Mouse (Mus musculus): ENCODE measurements around the gene Scarb1.
A peak's percentile ranks its signal among the peaks of the same experiment; 100 is the strongest.

The Scarb1 gene

DNA sequence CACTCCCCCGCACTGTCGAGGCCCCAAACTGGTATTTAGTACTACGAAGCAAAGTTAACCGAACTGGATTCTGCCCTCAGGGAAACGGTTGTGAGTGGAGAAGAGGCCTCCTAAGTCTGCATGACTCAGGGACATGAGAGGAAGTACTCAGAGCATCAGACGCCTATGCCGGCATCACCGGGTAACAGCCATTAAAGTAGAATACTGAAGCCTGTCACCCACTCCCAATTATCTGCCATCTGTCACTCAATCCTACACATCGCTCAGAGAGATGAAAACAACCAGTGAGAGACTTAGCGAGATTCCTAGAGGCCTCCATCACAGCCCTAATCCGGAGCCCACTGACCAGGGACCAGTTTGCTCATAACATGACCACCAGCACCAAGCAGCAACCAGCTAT, 26.9 kb downstream of the Scarb1 start:
- H3K36me3 ChIP-seq (ENCODE audit: control insufficient read depth, insufficient read depth, low read length, poor library complexity, severe bottlenecking): no peaks in the 10 kb centered on the region
- no peaks in the 10 kb centered on the region for H3K27me3 ChIP-seq (ENCODE audit: control insufficient read depth, insufficient read depth, low read length, poor library complexity, severe bottlenecking)
- no peak for DNase-seq (ENCODE audit: low read depth, low spot score)

DNA sequence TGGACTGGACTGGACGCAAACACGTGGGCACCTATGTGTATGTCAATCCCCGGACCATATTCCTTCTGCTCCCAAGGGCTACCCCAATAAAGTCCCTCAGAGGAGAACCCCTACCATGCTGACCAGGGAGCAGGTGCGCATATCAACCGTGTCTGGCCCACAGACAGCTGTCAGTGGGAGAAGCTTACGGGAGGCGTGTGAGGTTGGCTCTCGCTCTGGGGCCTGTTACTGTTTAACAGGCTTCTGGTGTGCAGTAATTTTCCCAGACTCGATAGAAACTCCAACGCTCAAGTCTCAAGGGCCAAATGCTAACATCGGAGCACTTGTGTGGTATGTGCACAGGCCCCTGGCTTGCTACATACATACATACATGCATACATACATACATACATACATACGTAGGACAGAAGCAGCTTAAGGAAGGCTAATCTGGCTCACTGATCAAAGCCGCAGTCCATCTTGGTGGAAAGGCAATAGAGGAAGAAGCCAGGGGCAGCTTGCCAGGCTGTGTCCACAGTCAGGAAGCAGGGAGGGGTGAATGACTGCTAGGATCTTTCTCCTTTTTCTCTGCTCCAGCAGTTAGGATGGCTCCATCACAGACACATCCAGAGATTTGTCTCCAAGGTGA, 27.8 kb downstream of the Scarb1 start:
- no peaks in the 10 kb centered on the region for H3K36me3 ChIP-seq (ENCODE audit: control insufficient read depth, insufficient read depth, low read length, poor library complexity, severe bottlenecking)
- H3K27me3 ChIP-seq (ENCODE audit: control insufficient read depth, insufficient read depth, low read length, poor library complexity, severe bottlenecking): no peaks in the 10 kb centered on the region
- no peak for DNase-seq (ENCODE audit: low read depth, low spot score)

DNA sequence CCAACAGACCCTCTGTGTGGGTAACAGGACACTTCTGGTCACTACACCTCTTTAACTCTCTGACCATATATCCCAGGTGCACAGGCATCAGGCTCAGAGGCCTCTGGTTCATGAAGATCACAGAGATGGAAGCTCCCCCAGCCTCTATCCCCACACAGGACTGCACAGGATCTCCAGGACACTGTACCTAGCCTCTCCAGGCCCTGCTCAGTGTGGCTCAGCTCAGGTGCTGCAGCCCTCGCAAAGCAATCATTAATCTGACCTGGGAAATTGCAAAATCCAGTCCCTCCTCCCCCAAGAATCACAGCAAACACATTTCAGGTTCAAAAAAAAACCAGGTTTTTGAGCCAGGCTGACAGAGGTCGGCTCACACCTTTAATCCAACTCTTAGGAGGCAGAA, 29.9 kb downstream of the Scarb1 start:
- Histone ChIP-seq H3K36me3 (ENCODE audit: control insufficient read depth, insufficient read depth, low read length, poor library complexity, severe bottlenecking) (no peaks in the 10 kb centered on the region), H3K27me3 (ENCODE audit: control insufficient read depth, insufficient read depth, low read length, poor library complexity, severe bottlenecking) (no peaks in the 10 kb centered on the region)
- no peak for DNase-seq (ENCODE audit: low read depth, low spot score)

DNA sequence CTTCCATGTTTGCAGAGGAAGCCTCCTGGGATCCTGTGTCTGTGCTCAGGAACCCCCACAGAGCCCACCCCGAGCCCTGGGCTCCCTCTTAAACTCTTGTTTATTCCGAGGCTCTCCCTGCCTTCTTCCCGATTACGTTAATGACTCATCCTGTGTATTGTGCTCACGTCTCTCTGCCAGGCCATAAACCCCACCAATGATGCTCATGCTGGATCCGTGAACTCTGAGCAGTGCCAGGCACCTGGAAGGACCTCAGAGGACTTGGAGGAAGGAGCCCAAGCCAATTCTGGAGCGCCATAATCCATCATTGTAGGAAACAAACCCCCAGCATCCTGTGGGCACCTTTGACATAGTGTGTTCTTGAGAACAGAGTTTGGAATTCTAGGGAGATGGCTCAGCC, 31.7 kb downstream of the Scarb1 start:
- Histone ChIP-seq H3K27me3 (ENCODE audit: control insufficient read depth, insufficient read depth, low read length, poor library complexity, severe bottlenecking) (no peaks in the 10 kb centered on the region), H3K36me3 (ENCODE audit: control insufficient read depth, insufficient read depth, low read length, poor library complexity, severe bottlenecking) (no peaks in the 10 kb centered on the region)
- DNase-seq (ENCODE audit: low read depth, low spot score): no peak

DNA sequence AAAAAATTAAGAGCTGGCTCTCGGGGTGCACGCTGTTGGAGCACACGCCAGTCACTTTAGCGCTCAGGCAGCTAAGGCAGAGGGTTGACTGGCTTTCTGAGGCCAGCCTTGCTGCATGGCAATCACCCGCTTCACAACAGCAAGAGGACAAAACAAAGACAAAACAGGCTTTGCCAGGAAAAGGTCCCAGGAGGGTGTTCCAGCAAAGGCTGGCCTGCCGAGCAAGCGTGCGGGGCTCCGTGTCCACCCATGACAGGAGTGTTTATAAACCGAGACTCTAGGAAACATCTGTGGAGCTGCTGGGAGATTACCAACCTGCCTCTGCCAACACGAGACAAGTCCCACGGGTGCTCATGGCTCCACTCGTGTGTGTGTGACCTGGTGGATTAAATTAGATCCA, 34.1 kb downstream of the Scarb1 start:
- no peak for DNase-seq (ENCODE audit: low read depth, low spot score)
- no peaks in the 10 kb centered on the region for H3K27me3 ChIP-seq (ENCODE audit: control insufficient read depth, insufficient read depth, low read length, poor library complexity, severe bottlenecking)

DNA sequence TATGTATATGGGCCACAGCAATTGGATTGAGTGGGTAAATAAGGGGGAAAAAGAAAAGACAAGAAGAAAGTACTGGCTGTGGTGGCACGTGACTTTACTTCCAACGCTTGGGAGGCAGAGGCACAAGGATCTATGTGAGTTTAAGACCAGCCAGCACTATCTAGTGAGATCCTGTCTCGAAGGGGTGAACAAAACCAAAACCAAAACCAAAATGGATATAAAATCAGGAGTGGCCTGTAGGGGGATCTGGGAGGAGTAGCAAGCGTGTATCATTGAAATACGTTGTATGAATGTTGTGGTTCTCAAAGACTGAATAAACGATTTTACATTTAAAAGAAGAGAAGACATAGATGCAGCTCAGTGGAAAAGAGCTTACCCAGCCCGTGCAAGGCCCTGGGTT, 34.5 kb downstream of the Scarb1 start:
- DNase-seq (ENCODE audit: low read depth, low spot score): peak; percentile 44
- H3K27me3 ChIP-seq (ENCODE audit: control insufficient read depth, insufficient read depth, low read length, poor library complexity, severe bottlenecking): no peaks in the 10 kb centered on the region
- H3K36me3 ChIP-seq (ENCODE audit: control insufficient read depth, insufficient read depth, low read length, poor library complexity, severe bottlenecking): no peaks in the 10 kb centered on the region

More for the DNA sequence above, 34.1 kb downstream of the Scarb1 start:
- H3K36me3 ChIP-seq (ENCODE audit: control insufficient read depth, insufficient read depth, low read length, poor library complexity, severe bottlenecking): no peaks in the 10 kb centered on the region

DNA sequence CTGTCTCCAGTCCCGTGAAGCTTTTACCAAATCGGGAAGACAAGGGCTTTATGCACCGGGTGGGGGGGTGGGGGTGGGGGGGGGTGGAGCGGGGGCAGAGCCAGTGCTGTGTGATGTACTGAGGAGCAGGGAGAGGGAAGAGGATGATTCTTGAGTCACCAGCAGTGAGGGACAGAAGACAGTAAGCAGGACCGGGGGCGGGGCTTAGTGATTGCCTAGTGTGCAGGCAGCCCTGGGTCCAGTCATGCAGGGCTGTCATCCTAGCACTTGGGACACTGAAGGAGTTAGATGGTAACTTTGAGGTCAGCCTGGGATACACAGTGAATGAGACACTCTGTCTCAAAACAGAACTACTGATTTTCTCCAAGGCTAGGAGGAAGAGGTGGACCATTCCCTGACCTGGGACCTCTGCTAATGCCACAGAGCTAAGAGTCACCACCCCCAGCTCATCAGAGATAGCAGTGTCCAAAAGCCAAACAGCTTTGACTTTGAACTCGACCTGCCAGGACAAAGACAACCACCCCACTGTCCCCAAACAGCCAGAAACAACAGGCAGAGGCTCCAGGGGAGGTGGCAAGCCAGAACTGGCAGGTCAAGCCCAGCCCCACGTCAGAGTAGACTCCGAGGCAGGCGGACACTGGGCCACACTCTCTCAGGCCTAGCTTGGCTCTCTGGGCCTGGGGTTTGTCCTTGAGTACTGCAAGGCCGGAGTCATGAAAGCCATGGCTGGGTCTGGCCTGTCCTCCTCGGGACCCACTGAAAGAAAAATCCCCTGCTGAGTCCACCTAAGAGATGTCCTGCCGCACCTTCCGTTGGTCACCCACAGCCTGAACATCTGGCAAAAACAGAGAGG, 35.4 kb downstream of the Scarb1 start:
- DNase-seq (ENCODE audit: low read depth, low spot score): no peak
- Histone ChIP-seq H3K27me3 (ENCODE audit: control insufficient read depth, insufficient read depth, low read length, poor library complexity, severe bottlenecking) (no peaks in the 10 kb centered on the region), H3K36me3 (ENCODE audit: control insufficient read depth, insufficient read depth, low read length, poor library complexity, severe bottlenecking) (no peaks in the 10 kb centered on the region; the same call in 1 of the 2 replicates)

DNA sequence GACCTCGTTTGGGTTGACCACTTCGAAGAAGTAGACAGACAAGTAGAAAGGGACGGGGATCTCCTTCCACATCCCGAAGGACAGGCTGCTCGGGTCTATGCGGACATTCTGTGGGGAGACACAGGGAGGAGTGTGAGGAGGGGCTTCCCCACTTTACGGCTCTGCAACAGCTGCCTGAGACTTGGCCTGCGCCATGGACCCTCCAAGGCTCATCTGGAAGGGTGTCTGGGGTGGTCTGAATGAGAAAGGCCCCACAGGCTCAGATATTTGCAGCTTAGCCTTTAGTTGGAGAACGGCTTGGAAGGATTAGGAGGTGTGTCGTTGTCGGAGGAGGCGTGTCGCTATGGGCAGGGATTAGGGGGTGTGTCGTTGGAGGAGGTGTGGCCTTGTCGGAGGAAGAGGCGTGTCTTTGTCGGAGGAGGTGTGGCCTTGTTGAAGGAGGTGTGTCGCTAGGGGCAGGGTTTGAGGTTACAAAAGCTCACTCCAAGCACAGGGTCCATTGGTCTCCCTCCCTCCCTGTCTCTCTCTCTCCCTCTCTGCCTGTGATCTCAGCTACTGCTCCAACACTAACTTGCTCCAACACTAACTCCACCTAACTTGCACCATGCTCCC, 36.5 kb downstream of the Scarb1 start:
- peaks cover 4% of the 10 kb centered on the region; the same call in 1 of the 2 replicates for H3K36me3 ChIP-seq (ENCODE audit: control insufficient read depth, insufficient read depth, low read length, poor library complexity, severe bottlenecking)
- no peak for DNase-seq (ENCODE audit: low read depth, low spot score)
- H3K27me3 ChIP-seq (ENCODE audit: control insufficient read depth, insufficient read depth, low read length, poor library complexity, severe bottlenecking): no peaks in the 10 kb centered on the region

DNA sequence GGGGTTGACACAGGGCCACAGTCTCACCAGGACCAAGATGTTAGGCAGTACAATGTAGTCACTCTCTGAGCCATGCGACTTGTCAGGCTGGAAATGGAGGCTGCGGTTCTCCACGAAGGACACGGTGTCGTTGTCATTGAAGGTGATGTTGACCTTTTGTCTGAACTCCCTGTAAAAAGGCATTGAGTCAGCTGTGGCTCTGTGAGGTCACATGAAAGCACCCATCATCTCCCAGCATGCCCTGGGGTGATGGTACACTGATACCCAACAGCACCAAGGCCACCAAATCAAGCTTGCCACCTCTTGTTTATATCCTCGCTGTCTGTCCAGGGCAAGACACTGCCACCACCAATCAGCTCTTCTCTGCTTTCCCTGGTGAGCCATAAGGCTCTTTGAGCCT, 37.8 kb downstream of the Scarb1 start:
- no peak for DNase-seq (ENCODE audit: low read depth, low spot score)
- peaks cover 4% of the 10 kb centered on the region; the same call in 1 of the 2 replicates for H3K36me3 ChIP-seq (ENCODE audit: control insufficient read depth, insufficient read depth, low read length, poor library complexity, severe bottlenecking)
- H3K27me3 ChIP-seq (ENCODE audit: control insufficient read depth, insufficient read depth, low read length, poor library complexity, severe bottlenecking): no peaks in the 10 kb centered on the region

DNA sequence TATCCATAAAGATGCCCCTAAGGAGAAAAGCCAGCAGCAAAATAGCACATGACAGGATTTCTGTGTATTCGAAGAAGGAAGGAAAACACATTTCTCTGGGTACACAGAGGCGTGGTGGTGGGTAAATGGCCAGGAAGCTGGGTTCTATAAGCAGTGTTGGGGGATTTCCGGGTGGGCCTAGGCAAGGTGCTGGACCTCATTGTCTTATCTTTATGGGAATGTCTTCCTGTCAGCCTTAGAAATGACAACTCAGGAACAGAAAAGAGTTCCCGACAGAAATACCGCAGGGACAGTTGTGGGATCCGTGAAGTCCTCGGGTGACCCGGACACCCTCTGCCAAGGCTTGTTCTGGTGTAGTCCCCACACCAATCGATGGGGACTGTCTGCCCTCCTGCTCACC, 42.7 kb downstream of the Scarb1 start:
- no peak for DNase-seq (ENCODE audit: low read depth, low spot score)
- Histone ChIP-seq H3K36me3 (ENCODE audit: control insufficient read depth, insufficient read depth, low read length, poor library complexity, severe bottlenecking) (peaks cover 4% of the 10 kb centered on the region; the same call in 1 of the 2 replicates), H3K27me3 (ENCODE audit: control insufficient read depth, insufficient read depth, low read length, poor library complexity, severe bottlenecking) (no peaks in the 10 kb centered on the region)

DNA sequence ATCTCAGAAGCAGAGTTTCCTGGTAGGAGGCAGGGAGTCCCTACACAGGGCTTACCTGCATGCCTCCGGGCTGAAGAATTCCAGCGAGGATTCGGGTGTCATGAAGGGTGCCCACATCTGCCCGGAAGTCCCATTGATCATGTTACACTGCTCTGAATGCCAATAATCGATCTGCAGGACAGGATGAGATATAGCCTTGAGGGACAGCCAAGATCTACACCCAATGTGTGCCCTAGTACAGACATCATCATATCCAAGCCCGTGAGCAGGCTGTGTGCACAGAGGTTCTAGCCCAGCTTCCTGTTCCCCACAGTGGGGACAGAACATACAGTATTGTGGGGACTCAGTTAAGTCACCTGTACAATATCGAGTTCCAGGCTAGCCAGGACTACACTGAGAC, 43.7 kb downstream of the Scarb1 start:
- no peak for DNase-seq (ENCODE audit: low read depth, low spot score)
- H3K27me3 ChIP-seq (ENCODE audit: control insufficient read depth, insufficient read depth, low read length, poor library complexity, severe bottlenecking): no peaks in the 10 kb centered on the region

DNA sequence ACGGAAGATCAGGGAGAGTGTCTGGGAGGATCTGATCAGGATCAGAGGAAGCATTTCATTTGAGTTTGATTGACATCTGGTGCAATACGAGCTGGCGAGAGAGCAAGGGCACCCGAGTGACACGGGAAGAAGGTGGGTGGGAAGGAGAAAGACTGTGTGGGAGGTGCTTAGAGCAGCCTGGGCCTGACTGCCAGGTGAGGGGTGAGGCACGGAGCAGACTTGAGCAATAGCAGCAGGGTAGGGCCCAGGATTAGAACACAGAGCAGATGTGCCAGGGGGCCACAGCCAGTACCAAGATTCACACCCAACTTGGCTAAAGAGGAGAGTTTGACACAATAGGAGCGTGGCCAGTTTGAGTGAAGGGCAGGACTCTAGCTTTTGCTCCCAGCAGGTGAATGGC, 47.9 kb downstream of the Scarb1 start:
- DNase-seq (ENCODE audit: low read depth, low spot score): no peak
- H3K27me3 ChIP-seq (ENCODE audit: control insufficient read depth, insufficient read depth, low read length, poor library complexity, severe bottlenecking): no peaks in the 10 kb centered on the region
- H3K36me3 ChIP-seq (ENCODE audit: control insufficient read depth, insufficient read depth, low read length, poor library complexity, severe bottlenecking): peaks cover 2% of the 10 kb centered on the region; the same call in 1 of the 2 replicates

More for the DNA sequence above, 43.7 kb downstream of the Scarb1 start:
- H3K36me3 ChIP-seq (ENCODE audit: control insufficient read depth, insufficient read depth, low read length, poor library complexity, severe bottlenecking): peaks cover 6% of the 10 kb centered on the region; the same call in 1 of the 2 replicates

DNA sequence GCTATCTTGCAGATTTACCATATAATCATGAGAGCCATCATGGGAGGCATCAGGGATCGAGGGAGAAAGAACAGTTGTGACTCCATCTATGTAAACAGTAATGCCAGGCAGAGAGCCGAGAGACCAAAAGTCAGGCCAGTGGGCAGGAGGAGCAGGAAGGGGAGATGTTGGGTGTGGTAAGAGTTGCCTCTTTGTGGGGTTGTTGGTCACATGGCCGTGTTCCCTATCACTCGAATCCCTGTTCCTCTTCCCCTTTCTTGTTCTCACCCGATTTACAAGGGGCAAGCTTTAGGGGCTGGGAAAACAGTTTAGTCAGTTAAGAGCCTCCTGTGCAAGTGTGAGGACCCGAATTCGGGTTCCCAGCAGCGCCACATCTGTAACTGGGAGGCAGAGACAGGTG, 49.0 kb downstream of the Scarb1 start:
- peaks cover 2% of the 10 kb centered on the region; the same call in 1 of the 2 replicates for H3K36me3 ChIP-seq (ENCODE audit: control insufficient read depth, insufficient read depth, low read length, poor library complexity, severe bottlenecking)
- no peaks in the 10 kb centered on the region for H3K27me3 ChIP-seq (ENCODE audit: control insufficient read depth, insufficient read depth, low read length, poor library complexity, severe bottlenecking)
- no peak for DNase-seq (ENCODE audit: low read depth, low spot score)

DNA sequence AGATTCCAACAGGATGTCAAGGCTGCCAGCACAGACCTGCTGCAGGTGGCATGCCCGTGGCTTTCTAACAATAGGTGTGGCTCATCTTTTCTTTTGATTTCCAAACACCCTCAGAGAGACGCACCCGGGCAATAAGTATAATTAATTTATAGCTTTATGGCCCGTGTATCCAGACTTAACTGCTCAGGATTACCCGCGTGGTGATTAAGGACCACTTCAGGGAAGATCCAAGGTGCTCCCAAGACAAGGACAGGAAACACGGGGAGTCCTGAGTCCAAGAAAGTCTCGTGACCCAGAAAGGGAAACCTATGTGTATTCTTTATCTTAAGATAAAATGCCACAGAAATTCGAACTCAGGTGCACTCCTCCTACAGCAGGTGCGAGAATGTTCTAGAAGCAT, 49.5 kb downstream of the Scarb1 start:
- H3K36me3 ChIP-seq (ENCODE audit: control insufficient read depth, insufficient read depth, low read length, poor library complexity, severe bottlenecking): peaks cover 6% of the 10 kb centered on the region
- no peak for DNase-seq (ENCODE audit: low read depth, low spot score)
- no peaks in the 10 kb centered on the region for H3K27me3 ChIP-seq (ENCODE audit: control insufficient read depth, insufficient read depth, low read length, poor library complexity, severe bottlenecking)

DNA sequence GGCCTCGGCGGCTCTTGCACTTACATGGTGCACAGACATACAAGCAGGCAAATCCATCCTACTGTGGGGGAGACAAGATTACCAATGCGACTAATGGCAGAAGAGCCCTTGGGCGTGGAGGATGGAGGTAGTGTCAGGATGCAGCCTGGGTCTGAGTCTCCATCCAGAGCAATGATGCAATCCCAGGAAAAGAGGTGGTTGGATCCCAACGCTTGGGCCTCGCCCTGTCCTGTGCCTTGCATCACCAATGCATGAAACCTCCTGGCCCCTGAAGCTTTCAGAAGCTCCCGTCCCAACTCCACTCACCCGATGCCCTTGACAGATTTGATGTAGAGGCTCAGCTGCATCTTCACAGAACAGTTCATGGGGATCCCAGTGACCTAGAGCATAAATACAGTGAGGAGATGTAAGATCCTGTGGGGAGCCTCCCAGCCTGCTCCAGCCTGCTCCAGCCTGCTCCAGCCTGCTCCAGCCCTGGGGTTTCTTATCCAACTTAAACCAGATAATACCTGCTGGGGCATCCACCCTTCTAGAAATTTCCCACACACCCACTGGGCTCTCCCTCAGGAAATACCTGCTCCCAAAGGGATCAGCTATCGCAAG, 53.7 kb downstream of the Scarb1 start:
- Histone ChIP-seq H3K27me3 (ENCODE audit: control insufficient read depth, insufficient read depth, low read length, poor library complexity, severe bottlenecking) (no peaks in the 10 kb centered on the region), H3K36me3 (ENCODE audit: control insufficient read depth, insufficient read depth, low read length, poor library complexity, severe bottlenecking) (peaks cover 5% of the 10 kb centered on the region)
- no peak for DNase-seq (ENCODE audit: low read depth, low spot score)

Measured in splenic B cell, adult 2 months (primary cell).